In the genomic region with DNA sequence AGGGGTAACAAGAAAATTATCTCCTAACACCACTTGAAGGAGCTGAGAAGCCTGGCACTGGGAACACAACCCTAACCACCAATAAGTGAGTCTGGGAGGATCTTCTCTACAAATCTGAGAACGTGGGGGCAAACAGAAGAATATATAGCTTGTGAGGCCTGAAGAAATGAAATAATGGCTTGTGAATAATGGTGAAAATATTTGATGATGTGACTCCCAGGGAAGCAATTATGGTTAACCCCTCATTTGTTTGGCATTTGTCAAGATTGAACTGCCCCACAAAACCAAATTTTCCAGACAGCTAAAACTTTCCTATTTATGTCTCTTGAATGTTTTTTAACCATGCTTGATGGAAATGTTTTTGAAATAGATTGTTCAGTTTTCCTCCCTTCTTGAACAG, we compare ENCODE assay signal across 18 mouse cellular contexts.
"Had no signal": no experiment of that assay in that cellular context is flagged by ENCODE, and none has a peak within 500 bp of the region (broad histone marks: within the 10 kb centered on the region; RNA-seq: fewer than 3 reads in every experiment).

No protein-coding gene starts in this region.

- H3K36me3 ChIP-seq: kidney, embryonic 15.5 days; liver, embryonic 13.5 days; midbrain, embryonic 15.5 days; neural tube, embryonic 13.5 days had no signal

- H3K27me3 ChIP-seq: kidney, embryonic 15.5 days; liver, embryonic 13.5 days; midbrain, embryonic 15.5 days; neural tube, embryonic 13.5 days had no signal

- H3K4me3 ChIP-seq: kidney, embryonic 15.5 days; left cerebral cortex, adult 2 months; liver, embryonic 13.5 days; midbrain, embryonic 15.5 days; neural tube, embryonic 13.5 days had no signal

- H3K9ac ChIP-seq: kidney, embryonic 15.5 days; liver, embryonic 13.5 days; midbrain, embryonic 15.5 days; neural tube, embryonic 13.5 days had no signal

- H3K27ac ChIP-seq: kidney, embryonic 15.5 days; left cerebral cortex, adult 2 months; liver, embryonic 13.5 days; midbrain, embryonic 15.5 days; neural tube, embryonic 13.5 days; stomach, postnatal 0 days had no signal

- ATAC-seq: midbrain, embryonic 15.5 days had no signal

- H3K4me2 ChIP-seq: kidney, embryonic 15.5 days; liver, embryonic 13.5 days; midbrain, embryonic 11.5 days; midbrain, embryonic 15.5 days; neural tube, embryonic 13.5 days had no signal

- DNase-seq: kidney, postnatal 10 days; kidney, postnatal 36 days; layer of hippocampus, postnatal 36 days; liver, embryonic 13.5 days; lung, adult 2 months; lung, postnatal 14 days; lung, postnatal 4 days; retina, postnatal 1 day; right cerebral cortex, postnatal 25 days; thymus, adult 2 months; thymus, postnatal 14 days; thymus, postnatal 4 days had no signal

- H3K9me3 ChIP-seq: kidney, embryonic 15.5 days; liver, embryonic 13.5 days; midbrain, embryonic 15.5 days; neural tube, embryonic 13.5 days had no signal

- H3K4me1 ChIP-seq: kidney, embryonic 15.5 days; midbrain, embryonic 15.5 days; neural tube, embryonic 13.5 days had no signal
